Mouse (Mus musculus): Measurements from ENCODE around the gene Dgcr2. TPM values are rescaled to one million over a fixed set of nuclear protein-coding genes. Genes with fewer than 3 reads are reported as not detected.

Dgcr2 gene
- polyA plus RNA-seq, 1 experiment from 2014 or later: 18.3 TPM

- peaks cover 14% of the 10 kb centered on the region for H3K4me1 ChIP-seq (replicated peaks)
- H3K27me3 ChIP-seq: peaks cover 98% of the 10 kb centered on the region
- H3K4me3 ChIP-seq (replicated peaks): no peak overlapping the region
- no peak overlapping the region for H3K27ac ChIP-seq (replicated peaks)
- H3K9ac ChIP-seq: no peak overlapping the region
- H3K9me3 ChIP-seq (replicated peaks): no peaks in the 10 kb centered on the region
- H3K36me3 ChIP-seq (replicated peaks): no peaks in the 10 kb centered on the region
- no peak overlapping the region for H3K4me2 ChIP-seq
- 51% methylated on average over 10 of the region's 10 CpGs for WGBS (ENCODE audit: insufficient replicate concordance)
- ATAC-seq (ENCODE audit: insufficient read depth): no peak
These were observed 67.8 kb downstream of the Dgcr2 start for GRCm38 (mm10) chr16:17830385-17831178.

DNA sequence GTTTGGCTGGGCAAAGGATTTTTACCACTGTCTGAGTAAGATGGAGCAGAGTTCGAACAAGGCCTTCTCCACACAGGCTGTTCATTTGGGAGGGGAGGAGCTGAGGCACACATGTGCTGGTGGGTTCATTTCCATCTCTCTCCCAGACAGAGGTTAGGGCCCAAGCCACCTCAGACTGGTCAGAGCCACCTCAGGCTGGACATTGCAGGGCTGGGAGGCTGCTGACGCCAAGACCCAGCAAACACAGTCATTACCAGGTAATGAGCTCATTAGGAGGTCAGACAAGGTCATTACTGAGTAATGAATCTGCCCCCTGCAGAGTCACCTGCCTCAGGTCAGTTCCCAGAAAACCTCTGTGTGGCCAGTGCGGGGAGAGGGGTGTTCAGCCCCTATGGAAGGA is 69.5 kb downstream of the Dgcr2 start:
- 63% methylated on average over 3 of the region's 3 CpGs for WGBS (ENCODE audit: insufficient replicate concordance)
- Histone ChIP-seq H3K27ac (replicated peaks) (no peak overlapping the region), H3K36me3 (replicated peaks) (no peaks in the 10 kb centered on the region), H3K4me3 (replicated peaks) (no peak overlapping the region), H3K4me2 (no peak overlapping the region), H3K9me3 (replicated peaks) (no peaks in the 10 kb centered on the region), H3K4me1 (replicated peaks) (peaks cover 7% of the 10 kb centered on the region), H3K27me3 (peaks cover 84% of the 10 kb centered on the region), H3K9ac (no peak overlapping the region)
- no peak for ATAC-seq (ENCODE audit: insufficient read depth)

DNA sequence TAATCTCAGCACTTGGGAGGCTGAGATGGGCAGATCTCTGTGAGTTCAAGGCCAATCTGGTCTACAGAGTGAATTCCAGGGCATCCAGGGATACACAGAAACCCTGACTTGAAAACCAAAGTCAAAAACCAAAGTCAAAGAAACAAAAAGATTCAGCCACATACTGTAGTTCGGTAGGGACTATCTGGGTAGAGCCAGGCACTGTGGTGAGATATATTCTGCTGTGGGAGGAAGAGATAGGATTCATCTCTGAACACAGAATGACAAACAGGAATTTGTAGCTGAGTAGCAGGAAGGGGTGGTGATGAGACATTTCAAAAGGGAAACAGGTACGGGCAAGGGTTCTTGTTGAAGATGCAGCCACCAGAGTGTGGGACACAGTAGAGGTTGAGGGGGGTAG is 70.1 kb downstream of the Dgcr2 start:
- Histone ChIP-seq H3K4me3 (replicated peaks) (no peak overlapping the region), H3K27me3 (peaks cover 84% of the 10 kb centered on the region), H3K9me3 (replicated peaks) (no peaks in the 10 kb centered on the region), H3K4me1 (replicated peaks) (peaks cover 2% of the 10 kb centered on the region), H3K36me3 (replicated peaks) (no peaks in the 10 kb centered on the region), H3K9ac (no peak overlapping the region), H3K27ac (replicated peaks) (no peak overlapping the region), H3K4me2 (no peak overlapping the region)
- ATAC-seq (ENCODE audit: insufficient read depth): no peak
- WGBS (ENCODE audit: insufficient replicate concordance): 18% methylated on average over 2 of the region's 2 CpGs

DNA sequence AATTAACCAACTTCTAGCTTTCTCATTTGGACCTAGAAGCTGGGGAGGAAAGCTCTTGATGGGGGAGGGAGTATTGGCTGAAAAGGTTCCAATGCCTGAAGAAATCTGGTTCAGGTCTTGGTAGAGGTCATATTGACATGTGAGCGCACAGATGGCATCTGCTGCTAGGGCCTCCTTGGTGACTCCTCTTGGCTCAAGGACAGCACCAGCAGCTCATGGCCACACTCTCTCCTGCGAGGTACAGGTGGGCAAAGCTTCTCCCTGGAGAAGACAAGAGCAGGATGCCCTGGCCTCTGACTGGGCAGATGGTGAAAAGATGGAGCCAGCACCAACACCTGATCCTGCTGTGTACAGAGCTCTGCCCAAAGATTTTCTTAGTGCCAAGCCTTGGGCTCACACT is 71.9 kb downstream of the Dgcr2 start:
- 57% methylated on average over 2 of the region's 2 CpGs for WGBS (ENCODE audit: insufficient replicate concordance)
- H3K4me1 ChIP-seq (replicated peaks): no peaks in the 10 kb centered on the region

GRCm38 (mm10) chr16:17816528-17816927 is 81.8 kb downstream of the Dgcr2 start:
- H3K27ac ChIP-seq (replicated peaks): no peak overlapping the region
- ATAC-seq (ENCODE audit: insufficient read depth): no peak
- no peaks in the 10 kb centered on the region for H3K36me3 ChIP-seq (replicated peaks)
- H3K9me3 ChIP-seq (replicated peaks): no peaks in the 10 kb centered on the region
- peaks cover 84% of the 10 kb centered on the region for H3K27me3 ChIP-seq
- peaks cover 12% of the 10 kb centered on the region for H3K4me1 ChIP-seq (replicated peaks)
- no peak overlapping the region for H3K4me3 ChIP-seq (replicated peaks)
- no peak overlapping the region for H3K9ac ChIP-seq
- H3K4me2 ChIP-seq: no peak overlapping the region
- WGBS (ENCODE audit: insufficient replicate concordance): 68% methylated on average over 8 of the region's 8 CpGs

More for the DNA sequence above, 71.9 kb downstream of the Dgcr2 start:
- H3K36me3 ChIP-seq (replicated peaks): no peaks in the 10 kb centered on the region
- no peak for ATAC-seq (ENCODE audit: insufficient read depth)
- no peaks in the 10 kb centered on the region for H3K9me3 ChIP-seq (replicated peaks)
- H3K4me3 ChIP-seq (replicated peaks): no peak overlapping the region
- peaks cover 77% of the 10 kb centered on the region for H3K27me3 ChIP-seq
- H3K9ac ChIP-seq: no peak overlapping the region
- no peak overlapping the region for H3K27ac ChIP-seq (replicated peaks)
- H3K4me2 ChIP-seq: no peak overlapping the region

GRCm38 (mm10) chr16:17815411-17816402 is 82.7 kb downstream of the Dgcr2 start:
- Histone ChIP-seq H3K4me1 (replicated peaks) (peaks cover 12% of the 10 kb centered on the region), H3K4me3 (replicated peaks) (peak overlapping the region; percentile 51), H3K36me3 (replicated peaks) (no peaks in the 10 kb centered on the region), H3K9ac (peak overlapping the region; percentile 27; the same call in 1 of the 2 replicates), H3K9me3 (replicated peaks) (no peaks in the 10 kb centered on the region), H3K27me3 (peaks cover 83% of the 10 kb centered on the region), H3K27ac (replicated peaks) (no peak overlapping the region), H3K4me2 (peak overlapping the region; percentile 78)
- WGBS (ENCODE audit: insufficient replicate concordance): 3% methylated on average over 63 of the region's 63 CpGs
- peak; percentile 62 for ATAC-seq (ENCODE audit: insufficient read depth)

- Histone ChIP-seq H3K4me1 (replicated peaks) (peaks cover 12% of the 10 kb centered on the region), H3K4me2 (no peak overlapping the region), H3K9ac (no peak overlapping the region), H3K36me3 (replicated peaks) (no peaks in the 10 kb centered on the region), H3K9me3 (replicated peaks) (no peaks in the 10 kb centered on the region), H3K27me3 (peaks cover 92% of the 10 kb centered on the region), H3K27ac (replicated peaks) (no peak overlapping the region), H3K4me3 (replicated peaks) (no peak overlapping the region)
- no peak for ATAC-seq (ENCODE audit: insufficient read depth)
- 54% methylated on average over 4 of the region's 4 CpGs for WGBS (ENCODE audit: insufficient replicate concordance)
These were observed 85.2 kb downstream of the Dgcr2 start for GRCm38 (mm10) chr16:17813173-17813572.

- Histone ChIP-seq H3K4me2 (no peak overlapping the region), H3K27me3 (peaks cover 96% of the 10 kb centered on the region), H3K4me1 (replicated peaks) (peaks cover 20% of the 10 kb centered on the region), H3K9ac (no peak overlapping the region), H3K4me3 (replicated peaks) (no peak overlapping the region), H3K36me3 (replicated peaks) (no peaks in the 10 kb centered on the region), H3K27ac (replicated peaks) (no peak overlapping the region), H3K9me3 (replicated peaks) (no peaks in the 10 kb centered on the region)
- ATAC-seq (ENCODE audit: insufficient read depth): no peak
- WGBS (ENCODE audit: insufficient replicate concordance): 5% methylated on average over 5 of the region's 5 CpGs
These were observed 86.2 kb downstream of the Dgcr2 start for GRCm38 (mm10) chr16:17812120-17812519.

DNA sequence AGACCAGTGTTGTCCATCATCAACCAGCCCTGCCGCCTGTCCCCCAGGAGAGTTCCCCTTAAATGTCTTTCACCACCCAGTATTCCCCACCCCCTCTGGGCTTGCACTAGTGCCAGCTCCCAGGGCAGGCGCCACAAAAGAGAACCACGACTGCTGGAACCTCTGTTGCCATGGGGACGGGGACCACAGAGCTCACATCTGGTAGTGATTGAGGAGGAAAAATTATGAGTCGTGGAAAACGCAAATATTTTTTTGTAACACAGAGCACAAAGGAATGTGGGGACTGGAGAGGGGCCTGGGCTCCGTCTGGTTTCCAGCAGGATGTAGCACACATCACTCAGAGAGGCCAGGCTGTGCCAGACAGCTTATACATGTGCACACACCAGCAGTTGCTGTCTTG is 88.7 kb downstream of the Dgcr2 start:
- no peaks in the 10 kb centered on the region for H3K36me3 ChIP-seq (replicated peaks)
- no peak overlapping the region for H3K9ac ChIP-seq
- ATAC-seq (ENCODE audit: insufficient read depth): no peak
- no peak overlapping the region for H3K27ac ChIP-seq (replicated peaks)
- 27% methylated on average over 7 of the region's 7 CpGs for WGBS (ENCODE audit: insufficient replicate concordance)
- no peak overlapping the region for H3K4me2 ChIP-seq
- peaks cover 17% of the 10 kb centered on the region for H3K4me1 ChIP-seq (replicated peaks)
- no peaks in the 10 kb centered on the region for H3K9me3 ChIP-seq (replicated peaks)
- H3K27me3 ChIP-seq: peaks cover 96% of the 10 kb centered on the region
- no peak overlapping the region for H3K4me3 ChIP-seq (replicated peaks)

- Histone ChIP-seq H3K27me3 (peaks cover 96% of the 10 kb centered on the region), H3K4me3 (replicated peaks) (no peak overlapping the region), H3K4me1 (replicated peaks) (peaks cover 23% of the 10 kb centered on the region), H3K9me3 (replicated peaks) (no peaks in the 10 kb centered on the region), H3K27ac (replicated peaks) (no peak overlapping the region), H3K36me3 (replicated peaks) (no peaks in the 10 kb centered on the region), H3K9ac (no peak overlapping the region), H3K4me2 (no peak overlapping the region)
- ATAC-seq (ENCODE audit: insufficient read depth): no peak
- 49% methylated on average over 4 of the region's 4 CpGs for WGBS (ENCODE audit: insufficient replicate concordance)
These were observed 89.2 kb downstream of the Dgcr2 start for GRCm38 (mm10) chr16:17809125-17809524.

All from liver, embryonic 15.5 days (tissue).